Mouse (Mus musculus) kidney, adult 2 months (tissue): ENCODE measurements at regions not wholly inside any gene's neighbourhood (a gene's known extent, or its start where the extent isn't known, plus 50 kb on each side); places are given as distances from the start of the nearest gene placed in this dataset.

Source experiments
- CTCF ChIP-seq: fragments of 200-500 bp; conservative IDR thresholded peaks from 2 replicates; pipeline ENCODE4 v1.5.1; 2011; ENCODE audit warnings: low read depth, mild to moderate bottlenecking, control low read depth, low read length, moderate library complexity, mixed read lengths; ENCODE audit not compliant: insufficient read depth, insufficient read length
- POLR2A ChIP-seq: fragments of 200-500 bp; IDR thresholded peaks from one replicate; pipeline ENCODE4 v1.6.1; 2011; ENCODE audit warnings: low read depth, low read length, control low read depth

DNA sequence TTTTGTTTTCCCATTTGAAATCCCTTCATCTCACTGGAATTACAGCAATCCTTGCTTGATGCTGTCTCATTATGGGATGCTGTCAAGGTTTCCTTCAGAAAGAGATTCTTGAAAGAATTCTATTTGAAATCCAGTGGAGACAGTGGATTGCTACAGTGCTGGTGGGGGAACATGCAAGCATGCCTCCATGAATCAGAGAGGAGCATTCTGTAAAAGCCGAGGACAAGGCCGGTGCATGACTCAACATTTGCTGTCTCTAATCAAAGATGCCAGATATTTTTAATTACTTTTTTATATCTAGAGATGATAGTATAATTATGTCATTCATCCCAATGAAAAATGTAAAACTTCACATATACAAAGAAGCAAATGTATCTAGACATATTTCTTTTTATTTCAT, 511.6 kb downstream of the Slc16a7 start:
- TF ChIP-seq POLR2A (no peak), CTCF (no peak)
